Mouse (Mus musculus) T-helper 1 cell (primary cell): ENCODE measurements around the gene Tspan5.

Experiments used
- in situ Hi-C: fragments of 300-600 bp; cut with MboI, MseI; formaldehyde crosslinking; loops from one replicate; pipeline ENCODE4 v1.15.1; 2025; ENCODE audit warnings: high pct_unique_total_duplicates

Gene Tspan5

GRCm38 (mm10) chr3:138845820-138846219 lies 103.8 kb downstream of the Tspan5 start:
- in situ Hi-C loops, result no loop called here

GRCm38 (mm10) chr3:138847809-138848208 lies 105.8 kb downstream of the Tspan5 start:
- in situ Hi-C loops, result no loop called here

- in situ Hi-C loops, result no loop called here
Observed at GRCm38 (mm10) chr3:138849755-138850301, 107.8 kb downstream of the Tspan5 start.

- in situ Hi-C loops, result no loop called here
Observed at GRCm38 (mm10) chr3:138851876-138852275, 109.9 kb downstream of the Tspan5 start.

GRCm38 (mm10) chr3:138852982-138853689 lies 111.1 kb downstream of the Tspan5 start:
- in situ Hi-C loops, result no loop called here

- in situ Hi-C loops, result no loop called here
Observed at GRCm38 (mm10) chr3:138853996-138854836, 112.2 kb downstream of the Tspan5 start.

GRCm38 (mm10) chr3:138855387-138855786 lies 113.4 kb downstream of the Tspan5 start:
- in situ Hi-C loops, result no loop called here

- in situ Hi-C loops, result no loop called here
Observed at GRCm38 (mm10) chr3:138856946-138857345, 115.0 kb downstream of the Tspan5 start.

GRCm38 (mm10) chr3:138857805-138858546 lies 116.0 kb downstream of the Tspan5 start:
- in situ Hi-C loops, result no loop called here

GRCm38 (mm10) chr3:138858649-138859048 lies 116.7 kb downstream of the Tspan5 start:
- in situ Hi-C loops, result no loop called here

- in situ Hi-C loops, result no loop called here
Observed at GRCm38 (mm10) chr3:138859166-138859565, 117.2 kb downstream of the Tspan5 start.

GRCm38 (mm10) chr3:138859666-138860065 lies 117.7 kb downstream of the Tspan5 start:
- in situ Hi-C loops, result no loop called here

GRCm38 (mm10) chr3:138860257-138860760 lies 118.3 kb downstream of the Tspan5 start:
- in situ Hi-C loops, result no loop called here

GRCm38 (mm10) chr3:138861032-138861431 lies 119.0 kb downstream of the Tspan5 start:
- in situ Hi-C loops, result no loop called here

GRCm38 (mm10) chr3:138861589-138861988 lies 119.6 kb downstream of the Tspan5 start:
- in situ Hi-C loops, result no loop called here

GRCm38 (mm10) chr3:138864166-138864648 lies 122.2 kb downstream of the Tspan5 start:
- in situ Hi-C loops, result no loop called here

- in situ Hi-C loops, result no loop called here
Observed at GRCm38 (mm10) chr3:138865271-138865670, 123.3 kb downstream of the Tspan5 start.

GRCm38 (mm10) chr3:138867149-138867848 lies 125.3 kb downstream of the Tspan5 start:
- in situ Hi-C loops, result no loop called here

- in situ Hi-C loops, result no loop called here
Observed at GRCm38 (mm10) chr3:138868409-138868808, 126.4 kb downstream of the Tspan5 start.

GRCm38 (mm10) chr3:138875282-138875681 lies 133.3 kb downstream of the Tspan5 start:
- in situ Hi-C loops, result loop anchor here (10.0 kb wide), 1 partner anchor 330 kb away; the partner anchor contains the start of gene Stpg2

- in situ Hi-C loops, result loop anchor here (10.0 kb wide), 1 partner anchor 329 kb away; the partner anchor contains the start of gene Stpg2
Observed at GRCm38 (mm10) chr3:138875936-138876335, 133.9 kb downstream of the Tspan5 start.
